Mouse (Mus musculus): ENCODE data around the gene Engase. TPM values are rescaled to one million over a fixed set of nuclear protein-coding genes. Genes with fewer than 3 reads are reported as not detected.

Engase gene
- 6.2 and 9.0 TPM in 2 replicates for polyA plus RNA-seq (2016; fragmentation: Nextera tagmentation; extraction: Ambion mirVana)

- peak within 1 kb of the TSS; percentile 81 for H3K4me3 ChIP-seq (replicated peaks)
- peak; percentile 100 for ATAC-seq (ENCODE audit: low FRiP score)
- WGBS, result under 1% methylated on average over 57 of the region's 57 CpGs
- H3K27ac ChIP-seq, result no peak within 1 kb of the TSS
- no peaks in the 10 kb centered on the region; the same call in 1 of the 2 replicates for H3K36me3 ChIP-seq (replicated peaks)
- peak within 1 kb of the TSS; percentile 91 for H3K4me2 ChIP-seq
- H3K9ac ChIP-seq, result peak within 1 kb of the TSS; percentile 72
- no peaks in the 10 kb centered on the region for H3K9me3 ChIP-seq
- H3K4me1 ChIP-seq, result peaks cover 8% of the 10 kb centered on the region
- no peaks in the 10 kb centered on the region; the same call in 1 of the 2 replicates for H3K27me3 ChIP-seq
Observed at GRCm38 (mm10) chr11:118476396-118477373, at the start of gene Engase. Engase (plus strand) TSS chr11:118476829.

GRCm38 (mm10) chr11:118427266-118427779, 49.3 kb upstream of the Engase start:
- peaks cover 35% of the 10 kb centered on the region for H3K4me1 ChIP-seq
- no peak overlapping the region; the same call in 1 of the 2 replicates for H3K4me2 ChIP-seq
- 55% methylated on average over 3 of the region's 3 CpGs for WGBS

DNA sequence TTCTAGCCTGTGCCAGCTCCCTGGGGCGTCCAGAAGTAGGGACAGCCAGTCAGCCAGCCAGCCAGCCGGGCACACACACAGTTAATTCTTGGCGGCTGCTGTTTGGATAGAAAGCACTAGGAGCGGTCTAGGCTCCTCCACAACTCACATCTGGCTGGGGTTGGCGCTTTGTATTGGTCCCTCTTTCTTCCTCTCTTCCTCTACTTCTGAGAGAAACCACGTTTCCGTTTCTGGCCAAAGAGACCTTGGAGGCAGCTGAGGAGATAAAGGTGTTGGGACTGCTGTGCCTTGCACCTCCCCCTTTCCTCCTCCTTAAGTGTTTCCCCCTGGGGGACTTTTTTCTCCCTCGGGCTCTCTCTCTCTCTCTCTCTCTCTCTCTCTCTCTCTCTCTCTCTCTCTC, 48.6 kb upstream of the Engase start, which contains the start of gene C1qtnf1:
Gene C1qtnf1, plus strand, starts transcription at position 218 of the 400 bp plus-strand sequence.
- Histone ChIP-seq H3K4me2 (peak within 1 kb of the TSS; percentile 38), H3K4me1 (peaks cover 35% of the 10 kb centered on the region), H3K36me3 (replicated peaks) (no peaks in the 10 kb centered on the region), H3K27ac (no peak within 1 kb of the TSS), H3K4me3 (replicated peaks) (peak within 1 kb of the TSS; percentile 0), H3K9me3 (no peaks in the 10 kb centered on the region), H3K9ac (peak within 1 kb of the TSS; percentile 9; the same call in 1 of the 2 replicates), H3K27me3 (peaks cover 18% of the 10 kb centered on the region)
- ATAC-seq (ENCODE audit: low FRiP score), result no peak
- WGBS, result under 1% methylated on average over 8 of the region's 8 CpGs

More at GRCm38 (mm10) chr11:118427266-118427779, 49.3 kb upstream of the Engase start:
- ATAC-seq (ENCODE audit: low FRiP score), result no peak
- H3K4me3 ChIP-seq (replicated peaks), result no peak overlapping the region
- H3K9me3 ChIP-seq, result no peaks in the 10 kb centered on the region
- H3K27me3 ChIP-seq, result peaks cover 18% of the 10 kb centered on the region
- H3K36me3 ChIP-seq (replicated peaks), result no peaks in the 10 kb centered on the region
- no peak overlapping the region for H3K9ac ChIP-seq
- H3K27ac ChIP-seq, result no peak overlapping the region

DNA sequence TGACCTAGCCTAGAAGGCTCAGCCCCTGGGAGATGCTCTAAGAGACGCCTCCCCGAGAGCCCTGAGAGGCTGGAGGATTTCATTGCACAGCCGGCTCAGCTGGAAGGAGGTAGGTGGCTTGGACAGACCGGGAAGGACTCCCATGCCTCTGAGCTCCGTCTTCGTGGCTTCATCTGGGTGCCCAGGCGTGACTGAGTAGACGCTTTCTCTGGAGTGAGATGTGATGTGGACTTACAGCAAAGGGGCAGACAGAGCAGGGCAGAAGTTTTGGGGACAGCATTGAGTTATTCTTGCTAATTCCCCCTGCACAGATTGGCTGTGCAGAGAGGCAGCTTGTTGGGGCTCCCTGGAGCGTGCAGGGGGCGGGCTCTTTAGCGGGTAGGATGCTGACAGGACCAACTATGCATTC, 48.2 kb upstream of the Engase start:
- no peak for ATAC-seq (ENCODE audit: low FRiP score)
- H3K4me3 ChIP-seq (replicated peaks), result peak overlapping the region; percentile 0

DNA sequence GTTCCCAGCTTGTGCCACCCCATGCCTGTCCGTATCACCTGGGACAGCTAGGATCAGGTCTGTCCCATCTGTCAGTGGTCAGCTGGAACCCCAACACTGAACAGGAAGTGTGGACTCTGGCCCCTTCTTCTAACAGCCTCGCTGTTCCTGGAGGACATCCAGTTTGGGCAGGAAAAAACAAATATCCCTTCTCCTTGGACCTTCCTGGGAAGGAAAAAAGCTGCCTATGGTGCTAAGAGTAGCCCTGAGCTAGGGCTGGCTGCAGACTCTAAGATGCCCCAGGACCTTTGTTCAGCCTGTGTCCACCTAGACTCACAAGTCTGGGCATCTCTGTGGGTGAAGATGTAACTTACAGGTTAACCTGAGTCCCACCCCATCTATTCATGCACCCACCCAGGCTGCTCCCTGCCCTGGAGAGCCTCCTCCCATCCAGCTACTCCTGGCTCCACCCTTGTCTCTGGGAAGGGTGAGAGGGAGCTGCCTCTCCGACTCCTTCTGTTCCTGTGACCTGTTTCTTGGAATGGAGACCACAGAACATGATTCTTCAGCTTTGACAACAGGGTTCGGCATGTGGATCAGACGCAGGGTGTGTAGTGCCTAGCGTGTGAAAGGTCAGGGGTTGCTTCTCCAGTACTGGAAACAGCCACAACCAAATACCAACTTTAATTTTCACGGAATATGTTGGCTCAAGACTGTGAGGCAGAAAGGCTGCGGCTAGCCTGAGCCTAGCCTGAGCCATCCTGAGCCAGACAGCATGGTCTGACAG, 47.5 kb upstream of the Engase start:
- H3K27ac ChIP-seq, result no peak overlapping the region
- peak overlapping the region; percentile 0; the same call in 1 of the 2 replicates for H3K4me3 ChIP-seq (replicated peaks)
- no peak for ATAC-seq (ENCODE audit: low FRiP score)
- H3K9me3 ChIP-seq, result no peaks in the 10 kb centered on the region
- peaks cover 37% of the 10 kb centered on the region for H3K4me1 ChIP-seq
- H3K36me3 ChIP-seq (replicated peaks), result no peaks in the 10 kb centered on the region
- H3K9ac ChIP-seq, result no peak overlapping the region
- 60% methylated on average over 8 of the region's 8 CpGs for WGBS
- peaks cover 18% of the 10 kb centered on the region for H3K27me3 ChIP-seq
- H3K4me2 ChIP-seq, result peak overlapping the region; percentile 38

More for the DNA sequence above, 48.2 kb upstream of the Engase start:
- WGBS, result 8% methylated on average over 11 of the region's 11 CpGs
- H3K9me3 ChIP-seq, result no peaks in the 10 kb centered on the region
- H3K36me3 ChIP-seq (replicated peaks), result no peaks in the 10 kb centered on the region
- H3K9ac ChIP-seq, result peak overlapping the region; percentile 9; the same call in 1 of the 2 replicates
- peak overlapping the region; percentile 38 for H3K4me2 ChIP-seq
- H3K27ac ChIP-seq, result no peak overlapping the region
- peaks cover 37% of the 10 kb centered on the region for H3K4me1 ChIP-seq
- H3K27me3 ChIP-seq, result peaks cover 18% of the 10 kb centered on the region

DNA sequence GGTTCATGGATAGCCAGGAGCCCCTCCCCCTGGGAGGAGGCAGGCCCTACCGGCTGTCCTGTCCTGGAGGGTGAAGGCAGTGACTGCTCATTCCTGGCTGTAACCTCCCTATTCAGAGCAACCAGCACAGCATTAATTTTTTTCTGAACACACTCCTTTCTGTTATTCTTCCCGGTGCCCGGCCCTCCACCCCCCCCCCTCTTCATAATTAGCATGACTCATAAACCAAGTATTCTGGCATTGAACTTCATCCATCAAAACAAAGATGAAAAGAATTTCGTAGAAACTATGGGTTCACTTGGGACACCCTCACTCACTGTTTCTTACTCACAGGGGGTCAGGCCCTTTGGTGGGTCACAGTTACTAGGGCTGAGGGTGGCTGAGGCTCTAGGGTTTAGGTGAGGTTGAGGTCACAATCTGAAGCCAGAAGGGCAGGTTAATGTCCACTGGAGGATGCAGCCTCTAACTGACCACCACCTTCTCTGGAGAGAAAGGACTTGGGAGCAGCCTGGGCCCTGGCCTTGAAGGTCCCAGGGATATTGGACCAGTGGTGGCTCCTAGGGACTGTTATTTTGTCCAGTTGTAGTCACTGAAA, 46.2 kb upstream of the Engase start:
- no peaks in the 10 kb centered on the region for H3K36me3 ChIP-seq (replicated peaks)
- WGBS, result 45% methylated on average over 4 of the region's 4 CpGs

DNA sequence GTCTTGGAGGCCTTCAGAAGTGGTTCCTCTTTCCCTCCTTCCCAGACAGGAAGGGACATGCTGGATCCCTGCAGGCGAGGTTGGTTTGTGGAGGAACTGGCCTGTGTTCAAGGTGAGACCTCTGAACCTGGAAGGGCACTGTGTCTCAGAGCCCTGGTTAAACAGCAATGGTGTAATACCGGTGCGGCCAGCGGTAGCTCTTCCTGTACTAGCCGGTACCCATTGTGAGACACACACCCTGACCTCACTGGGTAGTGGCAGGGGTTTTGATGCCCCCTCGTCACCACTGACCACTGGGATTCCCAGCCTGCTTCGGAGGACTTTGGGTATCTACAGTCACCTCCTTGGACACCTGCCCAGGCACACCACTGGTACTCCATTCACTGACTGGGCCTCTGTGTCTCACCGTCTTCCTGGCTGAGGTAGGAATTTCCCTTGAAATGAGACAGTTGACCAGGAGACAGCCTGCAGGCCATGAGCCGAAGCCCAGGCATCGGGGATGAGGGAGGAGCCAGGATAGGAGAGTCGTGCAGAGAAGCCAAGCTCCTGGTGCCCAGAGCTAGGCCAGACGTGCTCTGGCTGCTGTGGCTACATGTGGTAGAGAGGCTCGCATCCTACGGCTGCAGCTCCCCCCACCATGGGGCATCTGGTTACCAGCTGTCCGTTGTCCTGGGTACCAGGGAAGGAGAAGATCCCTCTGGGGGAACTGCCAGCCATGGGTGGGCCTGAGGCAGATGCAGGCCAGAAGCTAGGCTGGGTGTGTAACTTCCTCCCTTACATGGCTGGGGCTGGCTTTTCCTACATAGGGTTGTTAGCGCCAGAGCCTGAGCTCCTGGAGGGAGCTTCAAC, 45.3 kb upstream of the Engase start:
- Histone ChIP-seq H3K4me2 (no peak overlapping the region), H3K27ac (no peak overlapping the region), H3K4me1 (peaks cover 39% of the 10 kb centered on the region), H3K4me3 (replicated peaks) (no peak overlapping the region), H3K9me3 (no peaks in the 10 kb centered on the region), H3K27me3 (peaks cover 27% of the 10 kb centered on the region), H3K36me3 (replicated peaks) (no peaks in the 10 kb centered on the region), H3K9ac (peak overlapping the region; percentile 17; the same call in 1 of the 2 replicates)
- no peak for ATAC-seq (ENCODE audit: low FRiP score)
- WGBS, result 78% methylated on average over 16 of the region's 16 CpGs

More for the DNA sequence above, 46.2 kb upstream of the Engase start:
- no peak for ATAC-seq (ENCODE audit: low FRiP score)
- H3K4me1 ChIP-seq, result peaks cover 38% of the 10 kb centered on the region
- H3K4me3 ChIP-seq (replicated peaks), result no peak overlapping the region
- no peaks in the 10 kb centered on the region for H3K9me3 ChIP-seq
- no peak overlapping the region for H3K4me2 ChIP-seq
- H3K27me3 ChIP-seq, result peaks cover 27% of the 10 kb centered on the region
- no peak overlapping the region for H3K9ac ChIP-seq
- no peak overlapping the region for H3K27ac ChIP-seq

DNA sequence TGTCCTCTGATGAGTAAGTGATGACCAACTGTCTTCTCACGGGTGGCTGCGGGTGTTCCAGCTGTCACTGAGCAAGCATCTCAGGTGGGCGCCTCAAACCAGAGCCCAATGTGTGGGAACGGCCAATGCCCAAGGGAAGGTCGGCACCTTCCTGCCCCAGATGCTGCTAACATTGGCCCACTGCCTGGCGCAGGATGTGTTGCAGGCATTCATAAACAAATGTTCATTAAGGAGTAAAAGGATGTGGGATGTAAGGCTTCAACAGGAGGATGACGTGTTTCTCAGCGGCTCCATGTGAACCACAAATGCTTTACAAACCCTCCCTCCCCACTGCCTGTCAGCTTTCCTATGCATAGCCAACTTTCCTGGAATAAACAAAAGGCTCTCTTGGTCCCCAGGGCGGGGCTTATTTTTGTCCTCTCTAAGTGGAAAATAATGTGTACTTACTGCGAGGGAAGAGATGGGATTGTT, 43.2 kb upstream of the Engase start:
- Histone ChIP-seq H3K27ac (0 out of 2 replicates have a peak overlapping the region, but pooled peaks have one; percentile 25), H3K9me3 (no peaks in the 10 kb centered on the region), H3K9ac (no peak overlapping the region), H3K4me2 (peak overlapping the region; percentile 38), H3K27me3 (peaks cover 13% of the 10 kb centered on the region; the same call in 1 of the 2 replicates), H3K36me3 (replicated peaks) (no peaks in the 10 kb centered on the region), H3K4me1 (peaks cover 47% of the 10 kb centered on the region), H3K4me3 (replicated peaks) (no peak overlapping the region)
- no peak for ATAC-seq (ENCODE audit: low FRiP score)
- WGBS, result 68% methylated on average over 10 of the region's 10 CpGs

DNA sequence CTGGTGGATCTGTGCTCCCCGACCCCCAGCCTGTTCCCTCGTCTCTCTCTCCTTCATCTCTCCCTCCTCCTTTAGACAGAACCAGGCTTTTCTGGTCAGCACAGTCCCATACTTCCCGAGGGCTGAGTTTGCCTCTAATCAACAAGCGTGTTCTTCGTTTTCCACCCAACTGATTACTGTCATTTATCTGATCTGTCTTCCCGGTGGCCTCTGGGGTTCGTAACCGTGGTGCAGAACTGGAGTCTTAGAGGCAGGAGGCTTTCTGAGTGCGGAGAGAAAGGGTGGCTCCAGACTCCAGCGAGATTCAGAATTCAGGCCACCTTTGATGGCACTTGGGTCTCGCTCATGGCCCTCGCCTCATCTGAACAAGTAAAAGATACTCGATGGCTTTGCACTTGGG, 42.5 kb upstream of the Engase start:
- no peak overlapping the region for H3K27ac ChIP-seq
- no peak overlapping the region for H3K9ac ChIP-seq
- no peaks in the 10 kb centered on the region for H3K36me3 ChIP-seq (replicated peaks)
- H3K4me3 ChIP-seq (replicated peaks), result peak overlapping the region; percentile 8; the same call in 1 of the 2 replicates
- ATAC-seq (ENCODE audit: low FRiP score), result no peak
- no peaks in the 10 kb centered on the region for H3K9me3 ChIP-seq
- H3K4me1 ChIP-seq, result peaks cover 47% of the 10 kb centered on the region
- H3K4me2 ChIP-seq, result peak overlapping the region; percentile 38
- WGBS, result 55% methylated on average over 13 of the region's 13 CpGs
- H3K27me3 ChIP-seq, result peaks cover 13% of the 10 kb centered on the region; the same call in 1 of the 2 replicates

- no peaks in the 10 kb centered on the region for H3K9me3 ChIP-seq
- WGBS, result 25% methylated on average over 6 of the region's 6 CpGs
- no peak overlapping the region for H3K4me3 ChIP-seq (replicated peaks)
- no peaks in the 10 kb centered on the region for H3K36me3 ChIP-seq (replicated peaks)
- no peak overlapping the region for H3K4me2 ChIP-seq
- H3K9ac ChIP-seq, result no peak overlapping the region
- H3K27ac ChIP-seq, result peak overlapping the region; percentile 46
- 0 out of 2 replicates have a peak, but pooled peaks have one; percentile 40 for ATAC-seq (ENCODE audit: low FRiP score)
- peaks cover 51% of the 10 kb centered on the region for H3K4me1 ChIP-seq
- peaks cover 16% of the 10 kb centered on the region; the same call in 1 of the 2 replicates for H3K27me3 ChIP-seq
Observed at GRCm38 (mm10) chr11:118436471-118436935, 40.1 kb upstream of the Engase start.
